In the genomic region with DNA sequence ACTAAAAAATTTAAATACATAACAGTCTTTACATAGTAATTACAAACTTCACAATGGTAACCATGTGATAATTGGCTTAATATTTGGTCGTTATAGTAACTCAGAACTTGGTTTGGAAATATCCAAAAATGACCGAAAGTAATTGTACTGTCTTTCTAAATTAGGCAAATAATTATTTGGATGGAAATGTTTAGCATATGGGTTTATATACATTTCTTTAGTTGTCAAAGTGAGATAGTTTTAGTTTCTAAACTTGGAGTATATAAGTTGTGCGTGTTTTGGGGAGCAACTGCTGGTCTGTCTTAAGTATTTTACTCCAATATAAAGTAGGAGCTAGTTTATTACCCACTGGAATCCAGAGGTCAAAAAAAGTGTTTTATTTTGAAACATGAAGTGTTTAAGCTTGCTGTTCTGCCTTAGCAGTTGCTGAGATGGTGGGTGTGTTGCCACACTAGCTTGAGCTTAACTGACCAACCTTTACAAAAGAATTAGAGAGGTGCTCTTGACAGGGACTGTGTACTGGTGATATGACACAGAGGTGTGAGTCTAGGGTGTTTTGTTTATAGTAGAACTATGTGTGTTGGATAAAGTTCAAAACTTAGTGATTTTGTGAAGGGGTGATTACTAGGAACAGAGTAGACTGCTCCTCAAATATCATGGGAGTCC, we compare ENCODE assay signal across 8 mouse cellular contexts. TPM values are rescaled to one million over a fixed set of nuclear protein-coding genes. Genes with fewer than 3 reads are reported as not detected.
A peak's percentile ranks its signal among the peaks of the same experiment; 100 is the strongest.
DNase-seq lines count a peak whose midpoint lies in the region; ATAC-seq and TF ChIP-seq lines count a peak whose summit lies in the region.

No protein-coding gene starts in this region.

- H3K4me3 ChIP-seq in kidney, embryonic 14.5 days (ENCODE audit: low read length) = peak overlapping the region; percentile 91
- peak overlapping the region; percentile 88 for H3K4me3 ChIP-seq in embryonic facial prominence, embryonic 11.5 days (ENCODE audit: low read depth, low read length)
- H3K4me3 ChIP-seq in intestine, embryonic 16.5 days (ENCODE audit: low read length) = peak overlapping the region; percentile 78
- H3K4me3 ChIP-seq in myocyte = peak overlapping the region; percentile 98

- ATAC-seq in kidney, embryonic 14.5 days (ENCODE audit: low FRiP score, low TSS enrichment) = no peak
- ATAC-seq in embryonic facial prominence, embryonic 11.5 days (replicated peaks; ENCODE audit: insufficient number of reproducible peaks, low FRiP score, low TSS enrichment, low read depth) = no peak
- ATAC-seq in intestine, embryonic 16.5 days = no peak

- peak overlapping the region; percentile 95 for H3K9ac ChIP-seq in kidney, embryonic 14.5 days (ENCODE audit: low read depth, low read length)
- peak overlapping the region; percentile 32 for H3K9ac ChIP-seq in embryonic facial prominence, embryonic 11.5 days (replicated peaks; ENCODE audit: low read length)
- peak overlapping the region; percentile 88 for H3K9ac ChIP-seq in intestine, embryonic 16.5 days (ENCODE audit: low read depth, low read length)

- DNase-seq in kidney, postnatal 10 days = no peak
- no peak for DNase-seq in embryonic facial prominence, embryonic 11.5 days (ENCODE audit: low spot score)
- no peak for DNase-seq in retina, embryonic 14.5 days (ENCODE audit: low spot score)
- no peak for DNase-seq in retina, postnatal 1 day
- no peak for DNase-seq in cerebellum, postnatal 36 days

- H3K27me3 ChIP-seq in kidney, embryonic 14.5 days (ENCODE audit: control insufficient read depth, insufficient read depth, low read length) = no peaks in the 10 kb centered on the region
- H3K27me3 ChIP-seq in embryonic facial prominence, embryonic 11.5 days (ENCODE audit: control insufficient read depth, insufficient read depth, low read length) = no peaks in the 10 kb centered on the region
- no peaks in the 10 kb centered on the region for H3K27me3 ChIP-seq in intestine, embryonic 16.5 days (replicated peaks; ENCODE audit: control insufficient read depth, insufficient read depth, low read length)
- H3K27me3 ChIP-seq in myocyte (ENCODE audit: control insufficient read depth, insufficient read depth, insufficient read length) = no peaks in the 10 kb centered on the region

- peaks cover 14% of the 10 kb centered on the region; the same call in 1 of the 2 replicates for H3K36me3 ChIP-seq in kidney, embryonic 14.5 days (ENCODE audit: control insufficient read depth, insufficient read depth, low read length)
- H3K36me3 ChIP-seq in embryonic facial prominence, embryonic 11.5 days (replicated peaks; ENCODE audit: control insufficient read depth, insufficient read depth, low read depth, low read length) = no peaks in the 10 kb centered on the region
- H3K36me3 ChIP-seq in intestine, embryonic 16.5 days (ENCODE audit: control insufficient read depth, insufficient read depth, low read length) = peaks cover 3% of the 10 kb centered on the region; the same call in 1 of the 2 replicates
- no peaks in the 10 kb centered on the region for H3K36me3 ChIP-seq in myocyte (ENCODE audit: control insufficient read depth, insufficient read depth)

- whole genome bisulfite sequencing in kidney, embryonic 14.5 days = 21% methylated on average over 3 of the region's 3 CpGs
- WGBS in embryonic facial prominence, embryonic 11.5 days = 25% methylated on average over 3 of the region's 3 CpGs
- WGBS in intestine, embryonic 16.5 days = 13% methylated on average over 3 of the region's 3 CpGs

- no peaks in the 10 kb centered on the region for H3K9me3 ChIP-seq in kidney, embryonic 14.5 days (ENCODE audit: control insufficient read depth, low read length)
- no peaks in the 10 kb centered on the region for H3K9me3 ChIP-seq in embryonic facial prominence, embryonic 11.5 days (replicated peaks; ENCODE audit: control insufficient read depth, low read length)
- no peaks in the 10 kb centered on the region for H3K9me3 ChIP-seq in intestine, embryonic 16.5 days (ENCODE audit: control insufficient read depth, low read length)

- H3K27ac ChIP-seq in kidney, embryonic 14.5 days (ENCODE audit: low read depth, low read length) = no peak overlapping the region
- no peak overlapping the region for H3K27ac ChIP-seq in embryonic facial prominence, embryonic 11.5 days (replicated peaks; ENCODE audit: low read depth, low read length)
- peak overlapping the region; percentile 63 for H3K27ac ChIP-seq in intestine, embryonic 16.5 days (ENCODE audit: low read length)

- H3K4me1 ChIP-seq in kidney, embryonic 14.5 days (ENCODE audit: control insufficient read depth, insufficient read depth, low read length) = peaks cover 28% of the 10 kb centered on the region
- H3K4me1 ChIP-seq in embryonic facial prominence, embryonic 11.5 days (ENCODE audit: control insufficient read depth, insufficient read depth, low read length) = peaks cover 4% of the 10 kb centered on the region
- H3K4me1 ChIP-seq in intestine, embryonic 16.5 days (ENCODE audit: control insufficient read depth, insufficient read depth, low read length) = peaks cover 24% of the 10 kb centered on the region

- peaks cover 57% of the 10 kb centered on the region for H3K79me2 ChIP-seq in myocyte (ENCODE audit: control insufficient read depth, insufficient read depth)

- H3ac ChIP-seq in myocyte (ENCODE audit: control insufficient read depth, insufficient read length) = no peak overlapping the region

- TF ChIP-seq POLR2A in myocyte (IDR thresholded peaks at IDR 0.05; ENCODE audit: insufficient read length, low read depth) = no peak

- H3K4me2 ChIP-seq in kidney, embryonic 14.5 days (replicated peaks; ENCODE audit: low read depth, low read length) = peak overlapping the region; percentile 63
- peak overlapping the region; percentile 62 for H3K4me2 ChIP-seq in embryonic facial prominence, embryonic 11.5 days (ENCODE audit: low read depth, low read length)
- peak overlapping the region; percentile 67 for H3K4me2 ChIP-seq in intestine, embryonic 16.5 days (ENCODE audit: low read depth, low read length)
- H3K4me2 ChIP-seq in myocyte (ENCODE audit: low read depth) = peak overlapping the region; percentile 75

TF ChIP-seq in myocyte, 11 proteins besides CTCF, POLR2A, EP300 and RAD21:
- TF ChIP-seq TCF12 (IDR thresholded peaks at IDR 0.05; ENCODE audit: insufficient read depth, poor library complexity, severe bottlenecking) = no peak
- no peak for TF ChIP-seq E2F4 (IDR thresholded peaks at IDR 0.05; ENCODE audit: insufficient read depth)
- no peak for TF ChIP-seq REST (IDR thresholded peaks at IDR 0.05; ENCODE audit: insufficient read depth, insufficient read length)
- TF ChIP-seq MYOG (IDR thresholded peaks at IDR 0.05; ENCODE audit: control insufficient read depth in 1 of 3, insufficient read depth in 1 of 3, insufficient read length in 2 of 3, low read depth in 2 of 3) = no peak
- no peak for TF ChIP-seq SRF (IDR thresholded peaks at IDR 0.05; ENCODE audit: control insufficient read depth, insufficient read length, low read depth)
- TF ChIP-seq MAX (IDR thresholded peaks at IDR 0.05; ENCODE audit: low read depth) = no peak
- no peak for TF ChIP-seq POLR2AphosphoS2 (IDR thresholded peaks at IDR 0.05; ENCODE audit: insufficient read length, low read depth)
- no peak for TF ChIP-seq USF1 (IDR thresholded peaks at IDR 0.05; ENCODE audit: low read depth)
- no peak for TF ChIP-seq MYOD1 (IDR thresholded peaks at IDR 0.05; ENCODE audit: control insufficient read depth in 1 of 3, insufficient read length in 2 of 3, low read depth in 2 of 3)
- TF ChIP-seq CEBPB (IDR thresholded peaks at IDR 0.05; ENCODE audit: insufficient read depth, poor library complexity, severe bottlenecking) = no peak
- TF ChIP-seq TCF3 (IDR thresholded peaks at IDR 0.05; ENCODE audit: insufficient read length, low read depth) = no peak

RNA-seq across cellular contexts. Expression of gene Cks2, which starts 1.5 kb away (rescaled TPM):
- 414 and 561 TPM in 2 replicates for polyA plus RNA-seq in kidney, embryonic 14.5 days (2014; fragmentation: Nextera tagmentation; extraction: Ambion mirVana)
- polyA plus RNA-seq in embryonic facial prominence, embryonic 11.5 days (2014; fragmentation: Nextera tagmentation; extraction: Ambion mirVana) = 407 and 422 TPM in 2 replicates
- polyA plus RNA-seq in intestine, embryonic 16.5 days (2015; fragmentation: Nextera tagmentation; extraction: Ambion mirVana) = 247 and 266 TPM in 2 replicates
- 95.1 TPM for polyA plus RNA-seq in myocyte (2012; fragmentation: generic; extraction: Trizol)

RNA-seq across cellular contexts. Expression of gene Secisbp2, which starts 5.0 kb away (rescaled TPM):
- 32.1 and 38.5 TPM in 2 replicates for polyA plus RNA-seq in kidney, embryonic 14.5 days (2014; fragmentation: Nextera tagmentation; extraction: Ambion mirVana)
- polyA plus RNA-seq in embryonic facial prominence, embryonic 11.5 days (2014; fragmentation: Nextera tagmentation; extraction: Ambion mirVana) = 18.3 and 18.6 TPM in 2 replicates
- polyA plus RNA-seq in intestine, embryonic 16.5 days (2015; fragmentation: Nextera tagmentation; extraction: Ambion mirVana) = 23.7 and 28.9 TPM in 2 replicates
- polyA plus RNA-seq in myocyte (2012; fragmentation: generic; extraction: Trizol) = 8.7 TPM

Comparison
In these comparisons a context has a peak if more than half of its experiments do, and no peak if none do; other contexts are left out.
1. H3K9ac ChIP-seq: peak in every context shown above with its lines; median percentile 95 in kidney, embryonic 14.5 days; 88 in intestine, embryonic 16.5 days; 32 in embryonic facial prominence, embryonic 11.5 days.